Mouse (Mus musculus) mesoderm, embryonic 11.5 days (tissue): ENCODE data around the gene Nfyc.

Experiments
- DNase-seq: peaks from one replicate; pipeline ENCODE4 v3.0.0-alpha.2; 2012; ENCODE audit warnings: low read depth, low spot score

The Nfyc gene

DNA sequence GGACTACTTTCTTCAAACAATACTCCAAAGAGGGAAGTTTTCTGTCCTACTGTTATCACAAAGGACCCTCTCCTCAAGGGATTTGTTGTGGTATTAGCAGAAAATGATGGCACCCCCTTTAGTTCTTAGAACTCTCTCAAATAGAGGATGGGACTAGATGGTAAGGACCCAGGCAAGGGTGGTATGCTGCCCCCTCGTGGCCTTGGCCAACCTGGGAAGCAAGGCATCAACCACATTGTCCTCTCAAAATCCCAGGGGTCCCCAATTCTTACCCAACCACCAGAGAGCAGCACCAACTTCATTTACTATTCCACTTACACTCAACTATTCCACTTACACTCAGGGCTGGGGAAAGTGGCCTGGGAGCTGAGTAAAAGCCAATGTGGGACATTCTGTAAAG, 76.1 kb downstream of the Nfyc start:
- peak; percentile 75 for DNase-seq

DNA sequence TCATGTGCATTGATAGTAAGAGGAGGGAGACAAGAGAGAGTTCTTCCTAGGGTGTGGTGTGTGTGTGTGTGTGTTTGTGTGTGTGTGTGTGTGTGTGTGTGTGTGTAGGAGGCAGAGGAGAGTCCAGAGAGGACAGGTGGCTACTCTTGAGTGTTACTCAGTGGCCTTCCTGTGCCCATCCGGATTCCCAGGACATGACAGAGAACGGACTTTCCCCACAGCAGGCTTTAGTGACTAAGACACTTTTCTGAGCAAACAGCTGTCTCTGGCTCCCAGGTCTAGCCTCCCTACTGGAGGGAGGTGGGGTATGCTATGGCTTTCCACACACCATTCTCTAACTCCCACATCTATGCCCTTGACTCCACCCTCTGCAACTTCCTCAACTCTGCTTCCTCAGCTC, 81.8 kb downstream of the Nfyc start:
- no peak for DNase-seq

DNA sequence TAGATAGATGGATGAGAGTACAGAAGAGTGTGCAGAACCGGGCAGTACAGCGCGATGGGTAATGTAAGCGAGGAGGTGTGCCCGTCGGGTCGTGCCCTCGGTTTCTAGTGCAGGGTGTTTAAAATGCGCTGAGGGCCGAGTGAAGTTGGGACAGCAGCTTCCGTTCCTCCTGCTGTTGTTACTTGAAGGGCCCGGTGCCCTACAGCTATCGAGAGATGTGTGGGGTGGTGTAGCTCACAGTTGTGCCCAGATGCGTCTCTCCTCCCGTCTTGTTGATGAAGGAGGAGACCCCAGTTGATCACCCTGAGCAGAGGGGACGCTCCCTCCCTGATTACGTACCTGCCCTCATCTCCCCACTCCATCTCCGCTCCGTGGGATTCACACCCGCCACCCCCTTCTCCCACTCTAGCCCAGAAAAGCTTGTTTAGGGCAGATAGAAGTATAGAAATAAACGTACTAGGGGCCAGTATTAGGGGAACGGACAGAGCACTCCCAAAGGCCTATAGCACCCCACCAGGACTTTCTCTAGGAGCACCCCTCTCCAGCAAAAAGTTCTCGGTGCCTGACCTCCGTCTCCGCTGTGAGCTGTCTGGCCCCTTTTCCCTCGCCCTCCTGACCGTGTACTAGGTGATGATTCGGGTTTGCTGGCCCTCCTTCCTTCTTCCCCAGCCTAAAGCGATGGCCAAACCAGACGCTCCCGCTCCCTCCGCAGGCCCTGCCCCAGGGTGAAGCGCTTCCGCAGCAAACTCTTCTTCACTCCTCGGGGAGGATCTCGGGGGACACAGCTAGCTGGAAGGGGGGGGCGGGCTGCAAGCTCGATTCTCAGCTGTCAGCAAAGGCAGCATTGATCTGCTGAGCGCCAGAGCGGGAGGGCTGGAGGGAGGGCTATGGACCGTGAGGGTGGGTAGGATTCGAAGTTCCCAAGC, 83.2 kb downstream of the Nfyc start, which contains the start of gene Kcnq4:
Kcnq4 (minus strand) TSS at position 672 of the 926 bp plus-strand sequence.
- DNase-seq = no peak

GRCm38 (mm10) chr4:120747243-120747792, 84.1 kb downstream of the Nfyc start:
- no peak for DNase-seq

- DNase-seq = no peak
These were observed 84.7 kb downstream of the Nfyc start for GRCm38 (mm10) chr4:120746552-120747150.

DNA sequence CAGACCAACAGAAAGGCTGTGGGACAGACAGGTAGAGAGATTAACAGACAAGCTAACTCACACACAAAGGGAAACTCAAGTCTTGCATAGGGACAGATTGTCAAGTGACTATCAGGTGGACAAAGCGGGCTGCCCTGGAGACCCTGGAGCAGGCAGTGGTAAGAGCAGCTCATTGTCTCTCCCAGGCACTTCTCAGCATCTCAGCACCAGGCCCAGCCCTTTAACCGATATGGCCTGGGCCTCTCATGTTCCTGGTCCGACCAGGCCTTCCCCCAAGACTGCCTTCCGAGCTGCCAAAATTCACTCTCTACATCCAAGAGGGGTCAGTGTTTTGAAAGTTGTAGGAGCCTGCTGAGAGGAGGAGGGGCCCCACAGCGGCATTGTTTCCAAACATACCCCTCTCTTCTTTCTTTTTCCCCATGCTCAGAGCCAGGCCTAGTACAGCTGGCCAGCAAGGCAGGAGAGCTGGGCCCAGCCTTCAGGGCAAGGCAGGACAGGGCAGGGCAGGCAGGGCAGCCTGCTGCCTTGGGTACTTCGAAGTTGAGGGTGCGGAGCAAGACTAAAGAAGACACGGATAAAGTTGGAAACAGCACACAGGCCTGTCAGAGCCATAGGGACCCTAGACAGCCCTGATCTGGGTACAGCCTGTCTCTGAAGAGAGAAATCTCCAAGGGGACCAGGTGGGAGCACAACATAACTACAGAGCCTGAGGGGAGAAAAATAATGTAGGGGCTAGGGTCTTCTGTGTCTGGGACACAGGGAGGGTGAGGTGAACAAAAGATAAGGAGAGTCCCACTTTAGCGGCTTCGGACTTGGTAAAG, 85.4 kb downstream of the Nfyc start:
- DNase-seq = no peak

DNA sequence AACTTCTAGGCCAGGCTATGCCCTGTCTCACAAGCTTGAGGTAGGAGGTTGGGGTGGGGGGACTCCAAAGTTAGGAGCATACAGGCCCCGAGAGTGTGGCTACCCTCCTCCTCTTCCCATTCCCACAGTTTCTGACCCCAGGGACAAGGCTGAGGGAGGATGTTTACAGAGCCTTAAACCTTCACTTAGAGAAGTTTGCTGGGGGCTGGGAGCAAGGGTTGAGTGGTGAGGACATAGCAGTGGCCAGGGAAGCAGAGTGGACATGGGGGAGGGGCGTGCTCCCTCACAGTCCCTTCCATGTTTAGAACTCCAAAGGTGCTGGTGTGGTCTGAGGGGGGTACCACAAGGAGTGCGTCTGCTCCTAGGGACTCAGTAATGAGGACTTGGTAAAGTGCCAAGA, 87.7 kb downstream of the Nfyc start:
- DNase-seq = no peak

GRCm38 (mm10) chr4:120741303-120741702, 90.1 kb downstream of the Nfyc start:
- no peak for DNase-seq

GRCm38 (mm10) chr4:120734012-120734622, 97.3 kb downstream of the Nfyc start:
- DNase-seq = no peak

GRCm38 (mm10) chr4:120732737-120733136, 98.6 kb downstream of the Nfyc start:
- no peak for DNase-seq

DNA sequence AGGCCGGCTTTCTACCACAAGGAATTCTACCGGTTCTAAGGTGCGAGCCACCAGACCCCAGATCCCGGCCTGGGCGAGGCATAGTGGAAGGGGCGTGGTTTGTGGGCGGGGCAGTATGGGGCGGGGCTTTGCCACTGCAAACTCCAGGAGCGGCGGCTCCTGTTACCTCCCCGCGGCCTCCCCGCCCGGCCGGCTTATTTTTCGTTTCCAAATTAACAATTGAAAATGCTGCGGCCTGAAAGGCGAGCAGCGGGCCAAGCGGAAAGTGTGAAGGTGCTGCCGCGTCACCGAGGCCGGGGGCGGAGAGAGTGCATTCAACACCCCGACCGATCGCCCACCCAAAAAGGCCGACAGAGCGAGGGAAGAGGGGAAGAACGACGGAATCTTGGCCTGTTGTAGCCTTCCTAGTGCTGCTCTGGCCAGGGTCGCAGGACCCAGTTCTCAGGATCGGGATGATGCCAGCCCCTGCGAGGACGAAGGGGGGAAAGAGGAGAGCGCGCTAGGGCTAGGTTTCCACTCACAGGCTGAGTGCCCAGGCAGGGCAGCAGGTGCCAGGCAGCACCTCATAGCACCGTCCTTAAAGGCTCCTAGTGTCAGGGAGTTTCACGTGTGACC, 100.2 kb downstream of the Nfyc start:
- peak; percentile 72 for DNase-seq

- DNase-seq = no peak
These were observed 100.8 kb downstream of the Nfyc start for GRCm38 (mm10) chr4:120730574-120730973.

DNA sequence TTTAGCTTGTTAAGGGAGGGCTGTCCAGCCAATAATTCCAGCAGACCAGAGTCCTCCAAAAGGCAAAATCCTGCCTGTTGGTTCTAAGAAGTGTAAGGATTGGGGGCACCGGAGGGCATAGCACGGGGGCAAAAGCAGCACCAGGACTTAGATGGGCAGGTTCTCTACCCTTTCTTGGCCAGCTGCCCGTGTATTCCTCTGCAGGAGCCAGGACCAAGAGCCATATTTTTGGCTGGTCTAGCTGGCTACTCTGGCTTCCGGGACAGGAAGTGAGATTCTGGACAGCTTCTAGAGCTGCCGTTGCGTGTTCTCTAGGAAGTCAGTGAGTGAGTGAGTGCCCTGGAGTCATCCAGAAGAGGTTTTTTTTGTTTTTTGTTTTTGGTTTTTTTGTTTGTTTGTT, 101.2 kb downstream of the Nfyc start:
- no peak for DNase-seq

- no peak for DNase-seq
These were observed 101.9 kb downstream of the Nfyc start for GRCm38 (mm10) chr4:120729441-120729840.

GRCm38 (mm10) chr4:120727842-120728241, 103.5 kb downstream of the Nfyc start:
- DNase-seq = no peak

GRCm38 (mm10) chr4:120726174-120726573, 105.2 kb downstream of the Nfyc start:
- no peak for DNase-seq

GRCm38 (mm10) chr4:120725516-120726090, 105.8 kb downstream of the Nfyc start:
- peak; percentile 23 for DNase-seq

DNA sequence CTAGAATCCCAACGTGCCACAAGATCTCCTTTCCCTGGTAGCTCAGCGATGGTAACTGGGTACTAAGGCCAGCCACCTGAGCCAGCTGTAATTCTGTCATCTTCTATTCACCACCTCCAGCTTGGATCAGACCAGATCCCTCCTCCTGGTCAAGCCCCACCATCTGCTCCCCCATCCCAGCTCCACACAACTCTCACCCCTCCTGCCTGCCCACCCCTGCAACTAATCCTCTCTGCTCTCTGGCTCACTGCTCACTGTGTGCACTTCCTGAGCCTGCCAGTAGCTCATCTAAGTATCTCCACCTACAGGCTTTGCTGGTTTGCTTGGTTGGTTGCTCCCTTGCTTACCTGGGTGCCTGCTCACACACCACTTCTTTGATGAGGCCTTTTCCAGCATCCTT, 109.8 kb downstream of the Nfyc start:
- no peak for DNase-seq

GRCm38 (mm10) chr4:120719152-120719551, 112.2 kb downstream of the Nfyc start:
- DNase-seq = no peak

- no peak for DNase-seq
These were observed 113.8 kb downstream of the Nfyc start for GRCm38 (mm10) chr4:120717591-120717990.

GRCm38 (mm10) chr4:120716765-120717164, 114.6 kb downstream of the Nfyc start:
- no peak for DNase-seq
